Mouse (Mus musculus): Measurements from ENCODE around the gene Lnx1.

- peak; percentile 15 for TF ChIP-seq CTCF (conservative IDR thresholded peaks at IDR 0.05; ENCODE audit: low read length)
- no peak for TF ChIP-seq NANOG (IDR thresholded peaks at IDR 0.05; ENCODE audit: borderline replicate concordance, low read length)
- no peak for TF ChIP-seq POU5F1 (IDR thresholded peaks at IDR 0.05; ENCODE audit: borderline replicate concordance, low read length)
Observed at GRCm38 (mm10) chr5:74738312-74738711, 35.6 kb upstream of the Lnx1 start.

All from E14TG2a.4 (cell line).